Mouse (Mus musculus) right cerebral cortex, postnatal 10 days (tissue): ENCODE data around the gene Efna2.
"Not testable (repeated sequence)": the region's sequence is repeated elsewhere in the genome, so short reads cannot be mapped to it uniquely, and the experiment has no call there.

Experiments
- DNase-seq, 2 experiments: peaks; one replicate each; pipeline ENCODE4 v3.0.0; 2021; ENCODE audit warnings: low spot score in 2 of 2

Gene Efna2

DNA sequence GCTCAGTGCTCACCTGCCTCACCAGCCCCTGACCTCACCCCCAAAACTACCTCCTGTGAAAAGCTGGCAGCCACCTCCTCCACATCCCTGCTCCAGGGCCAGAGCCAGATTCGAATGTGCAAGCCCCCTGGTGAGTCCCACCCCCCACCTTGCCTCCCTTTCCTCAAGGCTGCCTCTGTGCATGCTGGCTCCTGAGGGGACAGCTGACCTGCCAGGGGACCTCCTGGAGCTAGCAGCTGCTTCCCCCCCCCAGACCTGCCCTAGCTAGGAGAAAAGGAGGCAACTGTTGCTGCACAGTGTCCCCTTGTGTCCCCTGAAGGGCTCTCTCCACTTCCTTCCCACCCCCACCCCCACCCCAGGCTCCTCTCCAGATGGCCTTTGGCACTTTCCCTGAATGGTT, 24.0 kb upstream of the Efna2 start:
- DNase-seq = peak; percentile 68 to 78

DNA sequence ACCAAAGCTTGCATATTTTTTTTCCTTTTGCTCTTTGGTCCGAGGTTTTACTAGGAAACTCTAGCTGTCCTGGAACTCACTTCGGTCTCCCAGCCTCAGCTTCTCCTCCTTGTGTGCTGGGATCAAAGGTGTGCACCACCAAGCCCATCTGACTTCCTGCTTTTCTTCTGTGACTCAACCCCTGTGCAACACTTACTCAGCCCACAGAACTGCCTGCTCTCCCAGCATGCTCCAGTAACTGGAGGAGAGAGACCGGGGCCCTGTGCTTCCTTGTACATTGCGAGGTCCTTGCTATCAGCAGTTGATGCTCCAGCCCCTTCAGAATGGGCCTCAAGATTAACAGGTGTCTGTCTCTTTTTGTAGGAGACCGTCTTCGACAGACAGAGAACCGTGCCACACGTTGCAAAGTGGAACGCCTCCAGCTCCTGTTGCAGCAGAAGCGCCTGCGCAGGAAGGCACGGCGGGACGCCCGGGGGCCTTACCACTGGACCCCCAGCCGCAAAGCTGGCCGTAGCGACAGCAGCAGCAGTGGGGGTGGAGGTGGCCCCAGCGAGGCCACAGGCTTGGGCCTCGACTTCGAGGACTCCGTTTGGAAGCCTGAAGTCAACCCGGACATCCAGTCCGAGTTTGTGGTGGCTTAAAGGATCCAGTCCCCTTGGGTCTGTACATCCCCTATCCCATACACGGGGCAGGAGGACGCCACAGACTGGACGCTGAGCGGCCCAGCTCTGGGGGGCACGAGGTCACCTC, 23.1 kb upstream of the Efna2 start:
- DNase-seq = peak in 1 of 2 experiments; percentile 55

DNA sequence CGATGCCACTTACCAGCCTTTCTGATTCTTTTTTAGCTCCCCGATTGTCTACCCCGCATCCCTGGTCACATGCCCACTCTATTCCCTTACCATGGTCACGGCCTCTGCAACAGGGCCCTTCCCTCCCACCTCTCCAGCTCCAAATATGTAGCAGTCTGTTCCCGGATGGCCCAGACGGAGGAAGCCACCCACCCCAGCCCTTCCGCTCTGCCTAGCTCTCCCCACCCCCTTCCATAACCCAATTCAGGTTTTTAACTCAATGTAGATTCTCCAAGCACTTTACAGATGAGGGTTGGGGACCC, 22.6 kb upstream of the Efna2 start:
- DNase-seq = peak in 1 of 2 experiments; percentile 78

DNA sequence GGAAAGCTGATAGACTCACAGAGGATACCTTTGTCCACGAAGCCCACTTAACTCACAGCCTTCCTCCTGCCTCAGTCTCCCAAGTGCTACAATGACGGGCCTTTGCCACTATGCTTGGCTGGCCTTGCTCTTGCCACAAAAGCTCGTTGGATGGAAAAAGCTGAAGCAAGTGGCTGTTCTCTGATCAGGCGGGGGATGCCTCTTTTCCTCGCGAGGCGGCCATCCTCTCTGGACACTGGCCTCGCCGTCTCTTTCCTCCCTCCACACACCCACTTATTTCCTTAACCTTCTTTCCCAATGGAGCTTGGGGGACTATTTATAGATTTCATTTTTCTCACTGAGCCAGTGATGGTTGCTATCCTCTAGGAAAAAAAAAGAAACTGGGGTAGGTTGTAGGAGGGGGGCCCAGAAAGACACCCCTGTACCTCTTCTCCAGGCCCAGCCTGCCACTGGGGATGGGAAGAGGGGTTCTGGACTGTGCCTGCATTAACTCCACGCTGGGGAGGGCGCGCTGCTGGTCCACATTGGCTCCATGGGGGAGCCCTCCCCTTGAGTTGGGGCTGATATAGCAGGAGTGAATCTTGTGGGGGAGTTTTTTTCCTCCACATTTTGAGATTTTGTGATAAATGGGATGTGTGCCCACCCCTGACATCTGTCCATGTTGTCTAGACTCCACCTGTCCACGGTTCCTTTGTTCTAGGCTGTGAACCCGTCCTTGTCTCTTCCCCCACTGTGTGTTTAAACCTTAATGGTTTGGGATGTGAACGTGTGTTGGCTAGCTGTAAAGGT, 21.9 kb upstream of the Efna2 start:
- DNase-seq = peak in 1 of 2 experiments; percentile 78

DNA sequence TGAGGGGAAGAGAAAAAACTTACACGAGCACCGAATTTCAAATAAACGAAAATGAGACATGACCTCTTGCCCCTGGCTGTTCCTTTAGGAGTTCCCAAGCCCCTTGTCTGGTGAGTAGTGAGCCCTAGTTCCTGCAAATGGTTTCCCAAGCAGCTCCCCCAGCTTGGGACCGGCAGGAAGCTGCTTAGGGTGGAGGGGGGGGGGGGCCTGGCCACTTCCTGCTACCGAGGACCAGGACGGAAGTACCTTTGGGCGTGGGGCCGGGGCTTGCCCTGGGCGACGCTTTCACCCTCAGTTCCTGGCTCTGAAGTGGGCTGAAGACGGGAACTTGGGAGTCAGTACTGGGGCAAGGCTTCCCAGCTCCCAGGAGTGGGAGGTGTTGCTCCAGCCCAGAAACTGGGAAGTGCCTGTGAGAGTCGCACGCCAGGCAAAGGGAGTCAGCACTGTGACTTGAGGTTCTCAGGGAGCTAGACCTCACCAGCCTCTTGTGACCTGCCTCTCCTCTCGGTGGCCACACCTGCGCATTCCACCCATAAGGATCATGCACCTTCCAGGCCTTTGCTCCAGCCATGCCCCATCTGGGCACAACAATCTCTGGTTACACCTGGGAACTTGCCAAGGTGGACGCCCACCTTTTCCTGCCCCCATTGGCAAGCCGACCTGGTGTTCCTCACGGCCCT, 20.8 kb upstream of the Efna2 start:
- peak in 1 of 2 experiments; percentile 69 for DNase-seq

DNA sequence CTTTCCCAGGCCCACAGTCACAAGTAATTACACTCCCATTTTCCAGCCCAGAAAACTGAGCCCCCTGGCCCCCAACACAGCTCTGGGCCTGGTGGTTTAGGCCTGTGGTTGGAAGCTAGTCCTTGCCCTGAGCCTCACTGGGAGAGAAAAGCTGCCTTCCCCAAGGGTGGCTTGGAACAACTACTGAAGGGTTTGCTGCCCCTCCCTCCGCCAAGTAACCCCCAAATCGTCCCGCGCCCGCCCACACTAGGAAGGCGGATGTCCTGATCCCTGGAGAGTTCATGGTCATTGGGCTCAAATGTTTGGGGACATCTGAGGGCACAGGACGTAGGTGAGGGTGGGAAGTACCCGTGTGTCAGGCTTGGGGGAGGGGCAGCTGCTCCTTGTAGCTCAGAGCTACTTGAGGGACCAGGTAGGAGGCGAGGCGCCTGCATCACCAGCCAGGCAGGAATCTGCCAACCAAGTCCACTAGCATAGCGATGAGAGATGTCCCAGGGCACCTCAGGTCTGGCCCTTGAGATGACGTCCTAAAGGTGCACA, 20.2 kb upstream of the Efna2 start:
- DNase-seq = peak; percentile 77 to 84

DNA sequence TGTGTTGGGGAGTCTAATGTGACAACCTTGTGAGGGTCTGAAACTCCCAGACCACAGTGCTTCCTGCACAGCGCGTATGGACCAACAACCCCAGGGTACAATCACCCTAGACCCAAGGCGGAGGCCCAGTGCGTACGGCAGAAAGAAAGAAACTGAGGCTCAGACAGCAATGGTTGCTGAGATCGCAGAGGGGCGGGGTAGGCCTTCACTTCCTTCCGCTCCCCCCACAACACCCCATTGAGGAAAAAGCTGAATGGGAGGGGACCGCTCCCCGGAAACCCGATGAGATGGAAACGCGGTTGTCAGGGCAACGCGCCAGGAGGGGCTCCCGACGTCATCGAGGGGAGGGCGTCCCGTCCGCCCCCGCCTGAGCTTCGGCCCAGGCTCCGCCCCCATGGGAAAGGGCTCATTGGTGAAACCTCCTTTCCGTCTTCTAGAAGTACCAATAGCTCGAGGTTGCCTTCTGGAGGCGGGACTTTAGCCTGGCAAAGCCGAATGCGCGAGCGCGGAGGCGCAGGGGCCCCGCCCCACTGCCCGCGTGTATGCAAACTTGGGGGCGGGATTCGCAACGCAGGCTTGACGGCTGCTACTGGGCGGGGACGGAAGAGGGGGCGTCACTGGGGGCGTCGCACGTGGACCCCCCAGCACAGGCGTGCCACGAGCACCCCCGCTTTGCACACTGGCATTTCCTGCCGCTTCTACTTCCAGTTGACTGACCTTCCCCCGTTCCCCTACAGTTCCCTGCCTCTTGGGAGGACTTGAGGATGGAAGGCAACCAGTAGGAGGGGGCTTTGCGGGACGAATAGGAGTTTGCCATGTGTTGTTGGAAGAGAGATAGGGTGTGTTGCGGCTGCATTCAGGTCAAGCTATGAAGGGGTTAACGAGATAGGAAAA, 19.5 kb upstream of the Efna2 start:
- peak; percentile 100 for DNase-seq

DNA sequence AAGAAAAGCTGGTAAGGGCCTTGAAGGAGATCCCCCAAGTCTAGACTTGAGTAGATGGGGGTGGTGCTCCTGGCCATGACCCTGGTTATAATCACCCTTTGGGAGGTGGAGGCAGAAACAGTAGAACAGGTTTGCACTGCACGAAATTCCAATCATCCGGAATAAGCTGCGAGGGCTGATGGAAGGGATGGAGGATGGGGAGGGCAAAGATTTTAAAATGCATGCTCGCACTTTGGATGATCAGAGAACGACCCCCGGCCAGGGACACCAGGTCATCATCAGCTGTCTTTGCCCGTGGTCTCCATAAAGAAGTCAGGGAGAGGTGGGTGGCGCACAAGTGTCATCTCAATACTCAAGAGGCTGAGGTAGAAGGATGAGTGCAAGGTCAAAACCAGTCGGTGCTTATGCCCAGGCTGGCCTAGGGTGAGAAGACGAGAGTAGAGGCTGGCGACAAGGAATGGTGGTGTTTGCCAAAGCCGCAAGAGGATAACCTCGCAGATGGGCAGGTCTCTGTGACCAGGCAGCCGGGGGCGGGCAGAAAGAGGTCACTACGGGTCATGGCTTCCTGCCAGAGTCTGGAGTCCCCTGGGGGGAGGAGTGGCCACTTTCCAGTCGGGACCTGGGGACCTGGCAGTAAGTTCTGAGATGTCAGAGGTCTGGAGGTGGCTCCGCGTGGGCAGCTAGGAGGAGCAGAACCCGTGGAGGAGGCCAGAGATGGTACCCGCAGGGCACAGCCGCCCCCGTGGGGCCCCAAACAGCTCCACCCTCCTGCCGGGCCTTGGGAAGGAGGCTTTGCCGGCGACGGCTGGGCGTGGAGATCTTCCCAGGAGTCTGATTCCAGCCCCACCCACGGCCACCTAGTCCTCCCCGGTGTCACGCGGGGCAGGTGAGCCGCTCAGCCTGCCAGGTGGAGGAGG, 18.6 kb upstream of the Efna2 start:
- DNase-seq = peak; percentile 72 to 74

DNA sequence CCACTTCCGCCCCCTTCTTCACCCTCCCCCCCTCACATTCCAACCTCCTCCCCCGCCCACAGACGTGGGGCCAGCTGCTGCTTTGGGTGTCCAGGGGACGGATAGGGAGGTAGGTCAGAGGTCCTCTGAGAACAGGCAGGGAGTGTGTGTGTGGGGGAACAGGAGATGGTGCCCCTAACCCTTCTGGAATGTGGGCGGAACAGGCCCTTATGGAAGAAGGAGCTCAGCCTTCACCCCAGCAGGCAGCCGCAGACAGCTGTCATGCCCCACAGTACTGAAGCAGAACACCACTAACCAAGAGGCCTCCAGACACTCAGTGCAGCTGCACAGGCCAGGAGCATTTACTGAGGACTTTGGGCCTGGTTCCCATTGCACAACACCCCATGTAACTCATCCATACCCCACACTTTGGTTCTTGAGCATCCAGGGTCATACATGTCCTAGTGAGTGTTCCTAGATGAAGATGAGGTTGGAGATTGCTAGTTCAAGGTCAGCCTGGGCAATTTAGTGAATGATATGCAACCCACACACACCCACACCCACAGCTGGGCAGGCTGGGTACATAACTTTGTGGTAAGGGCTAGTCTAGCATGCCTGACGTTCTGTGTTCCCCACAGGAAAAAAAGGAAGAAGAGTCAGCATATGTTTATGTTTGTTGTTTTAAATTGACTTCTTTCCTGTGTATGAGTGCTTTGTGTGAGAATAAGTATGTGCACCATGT, 17.6 kb upstream of the Efna2 start:
- DNase-seq = peak in 1 of 2 experiments; percentile 45

DNA sequence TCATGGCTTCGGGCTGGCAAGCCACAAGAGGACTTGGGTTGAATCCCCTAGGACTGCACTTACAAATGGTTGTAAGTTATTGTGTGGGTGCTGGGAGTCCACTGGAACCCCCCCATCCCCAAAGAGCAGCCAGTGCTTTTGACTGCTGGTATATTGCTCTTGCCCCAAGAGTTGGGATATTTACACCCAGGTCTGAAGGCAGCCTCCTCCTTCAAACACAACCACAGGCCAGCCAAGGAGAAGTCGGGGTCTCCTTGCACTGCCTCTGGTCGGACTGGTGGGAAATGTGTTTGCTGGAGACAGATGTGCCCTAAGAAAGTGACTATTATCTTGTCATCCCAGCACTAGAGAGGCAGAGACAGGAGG, 17.1 kb upstream of the Efna2 start:
- no peak for DNase-seq

DNA sequence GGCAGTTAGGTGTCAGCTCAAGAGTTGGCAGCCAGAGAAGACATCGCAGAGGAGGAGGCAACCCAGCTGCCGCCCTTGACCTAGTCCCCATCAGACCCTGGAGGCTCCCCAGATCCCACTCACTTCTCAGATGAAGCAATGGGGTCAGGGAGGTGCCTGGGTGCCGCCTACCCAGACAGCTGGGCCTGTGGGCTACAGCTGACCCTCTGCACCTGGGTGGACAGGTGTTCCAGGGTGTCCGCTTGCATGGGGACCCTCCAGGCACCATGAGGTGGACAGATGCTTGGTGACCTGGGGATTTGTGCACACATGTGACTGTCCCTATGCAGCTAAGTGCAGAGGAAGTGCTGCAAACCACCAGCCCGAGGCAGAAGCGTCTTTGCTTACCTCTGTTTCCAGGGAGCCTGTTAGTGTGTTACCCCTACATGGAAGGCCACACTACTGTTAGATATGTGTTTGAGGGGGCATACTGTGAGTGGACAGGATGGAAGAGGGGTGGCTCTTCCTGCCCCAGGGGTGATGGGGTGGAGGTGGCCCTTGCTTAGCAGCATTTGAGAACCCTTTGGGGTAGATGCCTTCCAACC, 16.5 kb upstream of the Efna2 start:
- DNase-seq = peak in 1 of 2 experiments; percentile 52

DNA sequence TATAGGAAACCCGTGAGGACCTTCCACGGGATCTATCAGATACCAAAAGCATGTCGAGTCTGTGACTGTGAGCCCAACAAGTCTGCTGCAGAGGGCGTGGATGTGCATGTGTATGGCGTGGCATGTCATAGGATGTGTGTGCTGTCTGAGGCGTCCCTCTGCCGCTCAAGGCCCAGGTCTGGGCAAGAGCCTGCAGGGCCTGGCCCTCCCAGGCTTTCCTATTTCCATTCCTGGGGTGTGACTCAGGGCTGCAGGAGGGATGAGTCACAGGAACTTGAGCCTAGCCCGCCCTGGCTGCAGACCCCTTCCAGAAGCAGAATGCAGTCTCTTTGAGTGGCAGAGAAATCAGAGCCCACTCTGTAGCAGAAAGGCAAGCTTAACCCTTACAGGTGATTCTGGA, 15.6 kb upstream of the Efna2 start:
- DNase-seq = peak in 1 of 2 experiments; percentile 53

DNA sequence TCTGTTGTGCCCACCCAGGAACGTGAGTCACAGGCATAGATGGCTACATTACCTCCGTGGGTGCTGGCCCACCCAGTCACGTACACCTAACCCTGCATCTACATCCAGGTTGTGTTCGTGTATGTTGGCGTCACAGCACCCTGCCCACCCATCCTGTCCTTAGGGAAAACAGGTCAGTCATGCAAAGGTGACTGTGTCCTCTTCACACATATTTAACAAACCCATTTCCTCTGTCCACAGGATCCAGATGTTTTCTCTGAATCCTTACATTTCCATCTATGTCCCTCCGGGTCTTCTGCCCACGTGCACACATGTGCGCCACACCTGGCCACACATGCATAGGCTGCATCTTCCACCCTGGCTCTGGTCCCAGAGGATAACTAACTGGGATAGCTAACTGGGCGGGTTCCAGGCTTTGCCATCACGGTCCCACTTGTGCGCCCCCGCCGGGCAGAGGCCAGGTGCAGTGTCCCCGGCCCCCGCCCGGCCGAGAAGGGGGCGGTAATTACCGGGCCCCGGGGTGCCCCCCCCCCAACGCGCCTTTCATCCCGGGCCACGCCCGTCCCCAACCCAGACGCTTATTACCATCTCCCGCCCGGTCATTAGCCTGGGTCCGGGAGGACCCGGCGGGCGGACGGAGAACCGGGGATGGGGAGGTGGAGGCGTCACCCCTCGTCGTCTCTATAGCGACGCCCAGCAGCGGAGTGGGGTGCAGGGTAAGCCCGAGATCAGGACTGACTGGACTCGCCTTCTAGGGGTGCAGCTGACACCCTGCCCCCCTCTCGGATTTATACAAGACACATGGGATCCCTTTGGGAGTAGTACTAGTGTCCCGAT, 14.9 kb upstream of the Efna2 start:
- peak in 1 of 2 experiments; percentile 74 for DNase-seq

DNA sequence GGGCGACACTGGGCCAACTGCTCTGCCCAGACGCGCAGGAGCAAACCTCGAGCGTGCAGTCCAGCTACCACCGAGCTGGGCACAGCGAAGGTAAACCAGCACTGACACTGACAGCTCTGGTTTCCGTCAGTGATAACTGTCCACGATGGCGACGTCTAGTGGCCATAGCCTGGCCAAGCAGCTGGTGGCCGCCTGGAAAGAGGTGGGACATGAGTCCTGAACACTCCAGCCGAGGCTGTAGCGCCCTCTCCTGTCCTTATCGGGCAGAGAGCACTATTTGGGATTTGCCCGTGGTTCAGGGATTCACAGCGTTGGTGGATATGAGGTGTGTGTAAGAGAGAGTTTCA, 14.3 kb upstream of the Efna2 start:
- DNase-seq = peak; percentile 97 to 98

DNA sequence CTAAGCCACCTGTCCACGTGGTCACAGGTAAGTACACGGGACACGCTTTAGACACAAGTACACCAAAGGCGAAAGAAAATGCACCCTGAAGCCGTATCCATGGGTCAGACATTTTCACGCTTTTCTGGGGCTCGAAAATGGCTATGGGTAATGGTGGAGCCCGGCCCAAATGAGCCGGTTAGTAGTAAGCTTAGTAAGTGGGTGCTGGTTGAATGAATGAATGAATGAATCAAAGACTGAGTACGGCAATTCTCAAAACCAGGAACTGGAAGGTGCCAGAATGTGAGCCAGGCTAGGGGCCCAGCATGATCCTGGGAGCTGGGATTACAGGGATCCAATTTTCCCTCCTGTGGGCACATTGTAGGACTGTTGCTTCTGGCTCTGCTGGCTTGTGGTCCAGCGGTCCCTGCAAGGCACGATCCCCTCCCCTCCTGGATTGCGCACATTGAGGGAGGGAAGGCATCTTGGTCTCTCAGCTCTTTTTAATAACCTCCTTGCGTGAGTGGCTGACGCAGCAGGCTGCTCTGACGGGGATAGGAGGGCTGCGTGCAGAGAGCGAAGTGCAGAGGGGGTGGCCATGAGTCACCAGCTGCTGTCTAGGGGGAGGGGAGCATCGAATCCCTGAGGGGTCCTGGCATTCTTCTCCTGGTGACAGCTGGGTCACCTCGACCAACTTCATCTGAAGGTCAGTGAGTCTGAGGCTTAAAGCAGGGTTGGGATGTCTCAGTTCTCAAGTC, 13.7 kb upstream of the Efna2 start, which contains the start of gene Cirbp:
Gene Cirbp, plus strand, starts transcription at position 594 of the 737 bp plus-strand sequence.
- DNase-seq = peak; percentile 74 to 85

DNA sequence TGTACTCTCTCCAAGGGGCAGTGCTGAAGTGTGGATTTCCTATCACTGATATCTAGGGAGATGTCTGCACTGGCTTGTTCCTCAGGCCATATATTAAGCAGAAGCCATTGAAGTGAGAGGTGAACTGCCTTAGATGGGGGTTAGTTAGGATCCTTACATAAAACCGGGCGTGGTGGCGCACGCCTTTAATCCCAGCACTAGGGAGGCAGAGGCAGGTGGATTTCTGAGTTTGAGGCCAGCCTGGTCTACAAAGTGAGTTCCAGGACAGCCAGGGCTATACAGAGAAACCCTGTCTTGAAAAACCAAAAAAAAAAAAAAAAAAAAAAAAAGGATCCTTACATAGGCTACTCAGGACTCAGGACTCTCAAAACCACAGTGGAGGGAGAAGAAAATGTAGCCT, 13.1 kb upstream of the Efna2 start:
- not testable (repeated sequence) for DNase-seq

DNA sequence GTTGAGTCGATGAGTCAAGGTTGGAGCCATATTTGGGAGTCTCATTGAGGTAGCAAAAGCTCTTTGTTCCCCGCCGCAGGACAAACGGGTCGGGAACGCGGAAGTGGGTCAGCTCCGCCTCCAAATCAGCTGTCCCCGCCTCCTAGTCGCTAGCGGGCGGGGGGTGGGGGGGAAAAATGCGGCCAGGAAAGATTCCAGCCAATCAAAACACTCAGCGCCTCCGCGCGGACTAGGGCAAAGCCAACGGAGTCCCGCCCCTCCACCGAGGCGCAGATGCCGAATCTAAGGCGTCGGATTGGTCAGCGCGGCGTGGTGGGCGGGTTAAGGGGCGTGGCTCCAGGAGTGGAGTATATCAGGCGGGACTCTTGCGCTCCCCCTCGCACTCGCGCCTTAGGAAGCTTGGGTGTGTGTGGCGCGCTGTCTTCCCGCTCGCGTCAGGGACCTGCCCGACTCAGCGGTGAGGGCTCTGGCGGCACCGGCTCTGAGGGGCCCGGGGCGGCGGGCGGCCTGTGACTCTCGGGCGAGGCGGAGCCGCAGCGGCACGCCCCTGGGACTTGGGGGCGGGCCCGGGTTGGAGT, 11.7 kb upstream of the Efna2 start:
- peak; percentile 98 to 99 for DNase-seq
